Mouse (Mus musculus): ENCODE measurements around the gene Stard3.
"Not testable (repeated sequence)": the region's sequence is repeated elsewhere in the genome, so short reads cannot be mapped to it uniquely, and the experiment has no call there.

Gene Stard3

DNA sequence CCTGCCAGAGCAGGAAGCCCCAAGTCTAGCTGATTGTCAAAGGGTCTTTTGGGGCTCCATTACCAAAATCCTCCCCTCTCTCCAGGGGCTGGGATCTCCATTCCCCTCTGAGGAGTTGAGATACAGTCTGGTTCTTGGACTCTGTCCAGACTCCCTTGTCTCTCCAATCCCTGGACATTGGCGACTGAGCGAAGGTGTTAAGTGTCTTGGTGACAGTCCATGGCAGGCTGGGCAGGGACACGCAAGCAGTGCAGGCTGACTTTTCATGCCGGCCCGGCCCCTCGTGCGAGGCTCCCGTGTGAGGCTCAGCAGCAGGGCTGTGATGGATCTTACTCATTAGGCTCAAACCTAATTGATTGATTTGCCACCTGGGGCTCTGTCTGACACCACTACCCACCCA is 16.1 kb downstream of the Stard3 start:
- no peak for DNase-seq (ENCODE audit: low read depth, low spot score)

DNA sequence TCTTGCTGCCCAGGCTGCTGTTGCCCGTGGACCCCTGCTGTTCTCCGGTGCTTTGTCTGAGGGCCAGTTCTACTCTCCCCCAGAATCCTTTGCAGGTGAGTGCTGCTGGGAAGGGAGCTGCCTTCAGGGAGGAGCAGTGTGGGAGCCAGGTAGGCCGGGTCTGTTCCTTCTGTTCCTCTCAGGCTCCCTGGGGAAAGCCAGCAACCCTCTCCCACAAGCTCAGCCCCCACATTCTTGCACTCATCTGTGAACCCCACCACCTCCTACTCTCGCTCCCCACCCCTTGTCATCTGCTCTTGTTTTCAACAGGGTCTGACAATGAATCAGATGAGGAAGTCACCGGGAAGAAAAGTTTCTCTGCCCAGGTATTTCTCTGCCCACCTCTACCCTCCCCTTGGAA is 18.6 kb downstream of the Stard3 start:
- DNase-seq (ENCODE audit: low read depth, low spot score), result no peak

DNA sequence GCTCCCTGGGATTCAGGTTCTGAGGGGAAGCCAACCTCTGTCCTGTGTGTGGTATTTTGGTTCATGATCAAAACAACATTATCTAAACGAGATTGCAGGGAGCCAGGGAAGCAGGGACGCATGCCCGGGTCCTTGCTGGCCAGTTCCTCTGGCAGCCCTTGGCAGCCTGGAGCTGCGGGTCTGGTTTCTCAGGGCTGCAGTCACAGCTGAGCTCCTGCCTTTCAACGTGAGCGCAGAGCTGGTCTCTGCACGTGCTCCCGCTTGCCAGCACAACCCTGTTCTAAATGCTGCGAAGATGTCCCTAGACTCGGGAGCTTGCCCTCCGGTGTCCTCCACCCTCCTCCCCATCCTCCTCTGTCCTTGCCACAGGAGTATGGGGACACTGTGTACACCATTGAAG is 19.6 kb downstream of the Stard3 start:
- no peak for DNase-seq (ENCODE audit: low read depth, low spot score)

DNA sequence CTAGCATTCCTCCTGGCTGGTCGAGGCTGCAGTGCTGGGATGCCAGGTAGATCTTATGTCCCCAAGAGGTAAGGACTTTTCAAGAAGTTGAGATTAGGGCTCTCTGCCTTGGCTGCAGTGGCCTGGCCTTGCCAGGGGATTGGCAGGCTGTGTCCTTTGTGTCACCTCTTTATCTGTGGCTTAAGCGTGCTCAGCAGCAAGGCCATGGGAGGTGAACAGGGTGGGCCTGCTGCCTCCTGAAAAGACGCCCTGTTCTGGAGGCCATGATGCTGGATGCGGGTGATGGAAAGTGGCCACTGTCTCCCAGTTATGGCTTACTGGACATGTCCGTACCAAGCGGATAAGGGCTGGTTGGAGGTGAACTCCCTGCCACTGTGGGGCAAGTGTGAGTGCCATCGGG is 21.2 kb downstream of the Stard3 start:
- no peak for DNase-seq (ENCODE audit: low read depth, low spot score)

DNA sequence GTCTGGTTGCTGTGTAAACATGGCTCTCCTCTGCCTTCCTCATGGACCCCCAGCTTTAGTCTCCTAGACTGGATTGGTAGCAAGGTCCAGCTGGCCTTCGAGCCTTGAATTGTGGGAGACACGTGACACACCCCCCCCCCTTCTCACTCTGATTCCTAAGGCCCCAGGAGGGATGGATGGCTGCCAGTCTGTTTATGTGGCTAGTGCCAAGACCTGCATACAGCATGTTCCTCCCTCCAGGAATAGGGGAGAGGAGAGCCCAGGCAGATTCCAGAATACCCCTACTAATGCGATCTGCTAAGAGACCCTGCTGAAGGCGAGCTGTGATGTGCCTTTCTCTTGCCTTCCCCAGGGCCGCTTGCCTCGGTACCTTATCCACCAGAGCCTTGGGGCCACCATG is 21.9 kb downstream of the Stard3 start:
- DNase-seq (ENCODE audit: low read depth, low spot score), result no peak

DNA sequence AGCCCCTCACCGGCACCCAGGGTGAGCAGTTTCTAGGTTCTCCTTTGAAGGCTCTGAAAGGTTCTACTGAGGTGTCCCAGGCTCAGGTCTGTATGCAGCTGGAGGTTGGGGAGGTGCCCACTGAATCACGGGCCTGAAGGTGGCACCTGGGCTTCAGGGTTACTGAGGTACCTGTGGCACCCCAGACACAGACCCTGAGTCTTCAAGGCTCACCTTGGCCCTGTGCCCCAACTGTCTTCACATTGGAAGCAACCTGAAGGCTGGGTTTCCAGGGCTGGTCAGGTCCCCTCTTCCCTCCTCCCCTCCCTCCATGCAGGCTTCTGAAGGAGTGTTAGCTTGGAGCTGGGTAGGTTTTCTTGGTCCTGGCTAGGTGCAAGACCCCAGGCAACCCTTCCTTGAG is 23.5 kb downstream of the Stard3 start:
- no peak for DNase-seq (ENCODE audit: low read depth, low spot score)

DNA sequence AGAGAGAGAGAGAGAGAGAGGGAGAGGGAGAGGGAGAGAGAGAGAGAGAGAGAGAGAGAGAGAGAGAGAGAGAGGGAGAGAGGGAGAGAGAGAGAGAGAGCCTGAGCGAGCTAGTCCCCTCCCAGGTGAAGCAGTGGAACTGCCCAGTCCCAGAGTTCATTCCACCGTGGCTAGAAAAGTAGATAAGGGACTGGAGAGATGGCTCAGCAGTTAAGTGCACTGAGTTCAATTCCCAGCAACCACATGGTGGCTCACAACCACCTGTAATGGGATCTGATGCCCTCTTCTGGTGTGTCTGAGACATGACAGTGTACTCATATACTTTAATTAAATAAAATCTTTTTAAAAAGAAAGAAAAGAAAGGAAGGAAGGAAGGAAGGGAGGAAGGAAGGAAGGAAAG is 24.2 kb downstream of the Stard3 start:
- DNase-seq (ENCODE audit: low read depth, low spot score), result not testable (repeated sequence)

DNA sequence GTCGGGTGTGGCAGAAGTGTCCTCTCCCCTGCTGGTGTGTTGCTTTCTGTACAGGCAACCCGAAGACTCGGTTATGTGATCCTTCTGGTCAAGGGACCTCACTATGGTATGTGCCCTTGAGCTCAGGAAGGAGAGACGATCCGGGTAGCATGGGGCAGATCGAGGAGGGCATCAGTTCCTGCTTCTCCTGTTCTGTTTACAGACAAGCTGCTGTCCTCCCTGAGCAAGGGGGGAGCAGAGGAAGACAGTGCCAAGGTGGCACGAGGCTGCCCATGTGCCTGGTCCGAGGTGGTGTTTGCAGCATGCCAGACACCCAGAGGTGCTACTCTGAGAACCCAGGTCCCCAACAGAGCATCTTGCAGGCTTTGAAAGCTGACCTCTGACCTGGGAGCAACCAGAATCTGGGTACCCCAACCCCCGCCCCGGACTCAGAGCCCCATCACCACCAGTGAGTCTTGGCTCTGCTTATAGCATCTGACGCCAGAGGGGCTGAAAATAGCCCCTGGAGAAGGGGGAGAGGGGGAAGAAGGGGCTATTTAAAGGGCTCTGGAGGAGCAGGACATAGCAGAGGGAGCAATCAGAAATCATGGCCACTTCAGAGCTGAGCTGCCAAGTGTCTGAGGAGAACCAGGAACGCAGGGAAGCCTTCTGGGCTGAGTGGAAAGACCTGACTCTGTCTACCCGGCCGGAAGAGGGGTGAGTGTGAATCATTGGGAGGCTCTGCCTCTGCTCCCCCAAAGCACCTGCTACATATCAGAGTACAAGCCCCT is 25.3 kb downstream of the Stard3 start, which contains the start of gene Tcap:
Tcap (plus strand) TSS at position 551 of the 770 bp plus-strand sequence.
- DNase-seq (ENCODE audit: low read depth, low spot score), result no peak

DNA sequence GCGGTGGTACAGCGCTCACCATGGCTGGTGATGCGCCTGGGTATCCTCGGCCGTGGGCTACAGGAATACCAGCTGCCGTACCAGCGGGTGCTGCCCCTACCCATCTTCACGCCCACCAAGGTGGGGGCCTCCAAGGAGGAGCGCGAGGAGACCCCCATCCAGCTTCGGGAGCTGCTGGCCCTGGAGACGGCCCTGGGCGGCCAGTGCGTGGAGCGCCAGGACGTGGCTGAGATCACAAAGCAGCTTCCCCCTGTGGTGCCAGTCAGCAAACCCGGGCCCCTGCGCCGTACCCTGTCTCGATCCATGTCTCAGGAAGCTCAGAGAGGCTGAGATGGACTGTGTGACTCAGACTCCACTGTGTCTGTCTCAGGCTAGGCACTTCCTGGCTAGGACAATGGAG is 26.0 kb downstream of the Stard3 start:
- no peak for DNase-seq (ENCODE audit: low read depth, low spot score)

DNA sequence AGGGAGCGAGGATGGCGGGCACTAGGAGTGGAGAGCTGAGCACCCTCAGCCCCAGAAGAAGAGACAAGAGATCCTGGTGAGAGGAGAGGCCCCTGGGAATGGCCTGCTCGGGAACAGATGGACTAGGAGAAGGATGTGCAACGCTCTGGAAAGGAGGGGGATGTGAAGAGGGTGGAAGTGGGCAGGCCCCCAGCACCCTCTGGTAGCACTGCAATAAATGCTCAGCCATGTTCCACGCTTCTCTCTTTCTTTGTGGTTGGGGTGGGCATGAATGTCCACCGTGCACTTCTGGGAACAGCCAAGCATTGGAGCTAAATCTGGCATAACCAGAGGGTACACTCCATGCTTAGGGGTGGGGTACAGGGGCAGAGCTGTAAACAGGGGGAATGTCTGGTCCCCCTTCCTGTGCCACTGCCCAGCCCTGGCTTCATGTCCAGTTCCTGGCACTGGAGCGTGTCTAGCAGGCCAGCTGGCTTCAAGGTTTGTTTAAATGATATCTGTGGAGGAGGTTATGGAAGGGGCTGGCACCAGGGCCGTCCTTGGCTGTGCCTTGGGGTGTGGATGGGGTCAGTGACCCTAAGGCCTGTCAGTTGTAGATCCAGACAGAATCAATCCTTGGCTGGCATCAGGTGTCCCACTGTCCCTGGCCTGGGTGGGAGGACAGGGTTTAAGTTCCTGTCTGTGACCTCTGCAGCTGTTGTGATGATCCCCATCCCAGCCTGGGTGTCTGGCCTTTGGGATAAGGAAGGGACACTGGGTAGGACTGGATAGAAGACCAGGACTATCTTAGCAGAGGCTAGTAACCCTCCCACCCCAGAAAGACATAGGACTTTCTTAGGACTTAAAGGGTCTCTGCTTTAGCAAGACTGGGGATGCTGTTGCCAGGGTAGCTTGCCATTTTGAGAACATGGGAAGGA is 26.8 kb downstream of the Stard3 start:
- DNase-seq (ENCODE audit: low read depth, low spot score), result no peak

DNA sequence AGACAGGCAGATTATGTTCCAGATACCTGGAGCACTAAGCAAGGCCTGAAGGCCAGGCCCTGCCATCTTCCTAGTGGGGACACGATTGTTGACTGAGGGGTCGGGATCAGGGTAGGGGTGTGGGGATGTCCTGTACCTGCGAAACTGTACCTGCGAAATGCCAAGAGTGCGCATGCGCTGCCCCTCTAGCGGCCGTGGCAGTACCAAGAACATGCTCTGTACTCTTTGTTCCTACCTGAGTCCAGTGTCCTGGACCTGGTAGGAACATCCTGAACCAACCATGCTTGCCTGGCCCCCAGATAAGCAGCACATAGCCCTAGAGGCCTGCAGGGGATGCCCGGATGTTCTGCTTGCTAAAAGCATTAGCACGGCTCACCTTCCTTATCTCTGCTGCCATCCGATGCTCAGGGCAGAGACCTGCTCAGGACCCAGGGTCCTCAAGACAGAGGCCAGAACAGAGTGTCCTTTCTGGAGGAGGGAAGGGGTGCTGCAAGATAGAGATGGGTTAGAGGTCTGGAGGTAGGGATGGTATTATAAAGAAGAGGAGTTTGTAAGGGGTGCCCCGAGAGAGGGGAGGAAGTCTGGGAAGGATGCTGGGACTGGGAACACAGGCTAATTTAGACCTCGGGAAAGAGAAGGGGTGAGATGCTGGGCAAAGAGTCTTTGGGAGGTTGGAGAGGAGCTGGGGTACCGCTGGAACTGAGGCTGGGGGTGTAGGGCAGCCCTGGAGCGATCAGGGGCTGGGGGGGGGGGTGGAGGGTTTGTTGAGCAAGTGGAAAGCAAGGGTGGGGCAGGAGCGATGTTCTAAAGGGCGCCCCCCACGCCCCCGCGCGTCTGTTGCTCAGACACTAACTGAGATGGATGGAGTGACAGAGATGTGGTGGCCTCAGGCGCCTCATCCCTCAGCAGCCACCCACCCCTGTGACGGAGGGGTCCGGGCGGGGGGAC is 27.7 kb downstream of the Stard3 start, which contains the start of gene Pnmt:
Pnmt (plus strand) TSS at position 813 of the 948 bp plus-strand sequence.
- no peak for DNase-seq (ENCODE audit: low read depth, low spot score)

DNA sequence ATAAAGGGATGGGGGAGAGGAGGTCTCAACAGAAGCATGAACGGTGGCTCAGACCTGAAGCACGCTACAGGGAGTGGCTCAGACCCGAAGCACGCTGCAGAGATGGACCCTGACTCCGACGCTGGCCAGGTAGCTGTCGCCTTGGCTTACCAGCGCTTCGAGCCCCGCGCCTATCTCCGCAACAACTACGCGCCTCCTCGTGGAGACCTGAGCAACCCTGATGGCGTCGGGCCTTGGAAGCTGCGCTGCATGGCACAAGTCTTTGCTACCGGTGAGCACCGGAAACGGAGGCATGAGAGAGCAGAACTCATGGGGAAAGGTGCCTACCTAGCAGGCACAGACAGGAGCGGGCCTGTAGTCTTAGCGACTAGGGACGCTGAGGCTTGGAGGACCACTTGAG is 28.4 kb downstream of the Stard3 start:
- DNase-seq (ENCODE audit: low read depth, low spot score), result no peak

DNA sequence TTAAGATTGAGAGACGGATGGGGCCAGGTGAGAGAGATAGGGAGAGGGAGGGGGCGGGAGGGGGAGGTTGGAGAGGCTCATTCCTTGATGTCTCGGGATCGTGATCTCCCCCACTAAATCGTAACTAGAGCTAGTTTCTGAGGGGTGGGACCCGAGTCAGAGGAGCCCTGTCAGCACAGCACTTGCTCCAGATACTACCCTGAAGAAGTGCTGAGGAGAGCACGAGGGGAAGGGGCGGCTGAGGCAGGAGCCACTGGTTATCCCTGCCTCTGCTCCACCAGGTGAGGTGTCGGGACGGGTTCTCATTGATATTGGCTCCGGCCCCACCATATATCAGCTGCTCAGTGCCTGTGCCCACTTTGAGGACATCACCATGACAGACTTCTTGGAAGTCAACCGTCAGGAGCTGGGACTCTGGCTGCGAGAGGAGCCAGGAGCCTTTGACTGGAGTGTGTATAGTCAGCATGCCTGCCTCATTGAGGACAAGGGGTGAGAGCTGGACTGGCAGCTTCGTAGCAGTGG is 28.9 kb downstream of the Stard3 start:
- DNase-seq (ENCODE audit: low read depth, low spot score), result no peak

DNA sequence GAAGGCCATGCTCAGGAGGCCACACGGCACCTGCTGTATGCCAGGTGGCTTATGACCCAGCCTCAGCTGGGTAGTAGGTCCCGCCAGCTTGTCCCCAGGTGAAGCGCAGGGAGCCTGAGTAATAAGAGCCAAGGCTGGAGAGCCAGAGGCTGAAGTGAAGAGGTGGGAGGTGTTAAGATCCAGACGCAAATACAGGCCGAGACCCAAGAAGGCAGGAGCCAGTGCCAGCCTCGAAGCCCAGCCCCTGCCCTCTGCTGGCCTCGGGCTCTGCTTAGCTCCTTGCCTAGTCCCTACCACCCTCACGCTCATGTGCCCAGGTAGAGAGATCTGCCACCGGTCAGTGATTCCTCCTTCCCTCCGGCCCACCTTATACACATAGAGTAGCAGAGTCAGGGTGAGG is 30.1 kb downstream of the Stard3 start:
- DNase-seq (ENCODE audit: low read depth, low spot score), result no peak

DNA sequence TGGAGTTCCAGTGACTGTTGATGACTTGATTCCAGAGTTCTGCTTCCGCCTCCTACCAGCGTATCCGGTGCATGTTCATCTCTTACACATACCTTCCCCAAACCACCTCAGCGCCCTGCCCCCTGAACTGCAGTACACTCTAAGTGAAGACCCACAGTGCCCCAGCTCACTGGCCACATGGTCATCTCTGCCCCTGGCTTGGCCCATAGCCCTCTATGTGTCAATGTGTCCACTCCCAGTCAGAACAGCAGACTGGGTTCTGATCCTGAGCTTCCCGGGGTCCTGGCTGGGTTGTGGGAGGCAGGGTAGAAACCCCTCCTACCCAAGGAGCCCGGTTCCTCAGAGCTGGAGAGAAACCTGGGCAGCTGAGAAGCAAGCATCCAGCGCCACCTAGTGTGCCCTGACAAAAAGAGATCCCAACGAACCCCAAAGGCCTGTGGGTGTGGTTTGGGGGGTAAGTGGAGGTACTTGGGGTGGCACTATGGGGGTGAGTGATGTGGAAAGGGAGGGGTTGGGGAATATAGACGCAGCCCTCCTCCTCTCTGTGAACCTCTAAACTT is 31.1 kb downstream of the Stard3 start:
- DNase-seq (ENCODE audit: low read depth, low spot score), result no peak

DNA sequence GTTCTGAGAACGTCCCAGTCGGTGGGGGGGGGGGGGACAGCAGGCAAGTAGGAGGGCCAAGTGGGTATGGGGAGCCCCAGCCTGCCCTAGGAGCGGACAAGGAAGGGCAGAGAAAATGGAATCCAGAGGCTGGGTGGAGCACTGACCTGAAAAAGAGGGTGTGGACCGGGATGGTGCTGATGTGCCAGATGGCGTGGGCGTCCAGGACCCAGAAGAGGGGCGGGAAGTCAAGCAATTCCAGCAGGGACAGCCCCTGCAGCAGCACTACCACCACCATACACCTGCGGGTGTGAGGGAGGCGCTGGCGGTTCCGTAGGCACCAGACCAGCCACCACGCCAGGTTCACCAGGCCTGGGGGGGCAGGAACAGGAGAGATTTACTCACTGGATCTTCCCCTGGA is 32.0 kb downstream of the Stard3 start:
- no peak for DNase-seq (ENCODE audit: low read depth, low spot score)

DNA sequence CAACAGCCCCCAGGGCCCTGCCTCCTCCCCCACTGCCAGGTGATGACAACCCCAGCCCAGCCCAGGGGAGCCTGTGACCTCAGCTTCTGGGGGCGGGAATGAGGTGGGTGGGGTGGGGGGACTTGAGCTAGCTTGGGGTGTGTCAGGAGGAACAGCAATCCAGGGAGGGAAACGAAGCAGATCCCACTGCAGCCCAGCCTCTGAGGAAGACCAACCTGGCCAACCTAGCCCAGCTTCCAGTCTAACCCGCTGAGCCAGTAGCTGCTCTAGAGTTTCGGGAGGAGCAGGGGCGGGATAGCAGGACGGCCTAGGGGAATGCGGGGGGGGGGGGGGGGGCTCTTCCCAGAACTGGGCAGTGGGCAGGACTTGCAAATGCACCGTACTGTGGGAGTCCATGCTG is 33.9 kb downstream of the Stard3 start:
- no peak for DNase-seq (ENCODE audit: low read depth, low spot score)

DNA sequence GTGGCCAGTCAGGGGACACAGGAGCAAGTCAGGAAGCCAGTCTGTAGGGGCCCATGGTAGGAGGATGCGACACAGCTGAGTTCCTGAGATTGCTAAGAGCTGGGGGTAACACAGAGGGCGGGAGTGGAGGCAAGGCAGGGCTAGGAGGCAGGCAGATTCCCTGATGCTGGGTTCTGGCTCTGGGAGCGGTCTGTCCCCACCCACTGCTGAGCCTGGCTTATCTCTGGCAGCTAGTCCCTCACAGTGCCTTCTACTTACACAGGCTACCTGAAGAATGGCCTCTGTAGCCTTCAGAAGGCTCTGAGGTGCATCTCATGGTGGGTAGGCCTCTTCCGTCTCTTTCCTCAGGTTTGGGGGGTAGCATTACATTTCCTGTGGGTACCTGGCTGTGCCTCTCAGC is 34.5 kb downstream of the Stard3 start:
- no peak for DNase-seq (ENCODE audit: low read depth, low spot score)

DNA sequence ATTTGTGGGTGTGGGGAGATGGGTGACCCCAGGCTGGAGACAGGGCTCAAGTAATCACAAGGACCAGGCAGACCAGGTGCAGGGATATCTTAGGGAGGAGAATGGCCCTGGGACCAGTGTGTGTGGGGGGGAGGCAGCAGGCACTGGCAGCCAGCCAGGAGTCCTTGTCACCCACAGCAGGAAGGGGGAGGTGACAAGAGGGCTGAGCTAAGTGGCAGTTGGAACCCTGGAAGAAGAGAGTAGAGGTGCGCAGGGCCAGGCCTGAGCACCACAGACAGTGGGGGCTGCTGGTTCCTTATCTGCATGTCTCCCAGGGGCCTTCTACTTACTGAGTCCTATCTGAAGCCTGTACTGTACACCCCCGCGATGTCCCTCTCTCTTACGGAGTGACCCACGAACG is 35.1 kb downstream of the Stard3 start:
- no peak for DNase-seq (ENCODE audit: low read depth, low spot score)

DNA sequence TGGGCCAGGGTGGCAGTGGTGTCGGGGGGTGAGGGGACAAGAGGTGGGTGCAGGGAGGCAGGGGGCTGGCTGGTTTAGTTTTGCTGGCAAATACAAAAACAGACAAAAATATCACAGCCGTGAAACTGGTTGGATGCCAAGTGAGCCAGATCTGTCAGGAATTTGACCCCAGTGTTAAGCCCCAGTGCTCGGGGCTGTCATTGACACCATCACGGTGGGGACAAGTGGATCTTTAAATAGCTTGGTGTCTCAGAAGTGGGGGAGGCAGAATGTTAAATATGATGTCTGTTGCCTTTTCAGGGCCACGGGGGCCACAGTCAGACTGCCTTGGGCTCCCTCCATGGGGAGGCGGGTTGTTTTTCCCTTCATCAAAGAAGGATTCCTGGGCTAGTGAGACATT is 36.1 kb downstream of the Stard3 start:
- DNase-seq (ENCODE audit: low read depth, low spot score), result no peak

DNA sequence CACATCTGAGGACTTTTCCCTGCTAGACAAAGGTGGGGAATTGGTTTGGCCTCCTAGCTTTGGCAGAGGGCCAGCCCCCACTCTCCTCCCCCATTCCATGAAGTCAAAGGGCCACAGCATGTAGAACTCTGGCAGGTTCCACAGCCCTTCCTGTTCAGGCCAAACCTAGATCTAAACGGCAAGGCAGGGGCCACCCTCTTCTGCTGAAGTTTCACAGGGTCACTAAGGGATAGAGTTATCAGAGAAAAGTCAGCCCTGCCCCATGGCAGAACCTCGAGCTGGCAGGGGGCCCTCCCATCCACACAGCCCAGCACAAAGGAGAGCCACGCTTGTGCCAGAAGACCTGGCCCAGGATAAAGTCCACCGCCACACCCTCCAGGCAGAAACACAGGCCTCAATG is 36.9 kb downstream of the Stard3 start:
- no peak for DNase-seq (ENCODE audit: low read depth, low spot score)
